Mouse (Mus musculus): Measurements from ENCODE around the gene Katnb1. TPM values are rescaled to one million over a fixed set of nuclear protein-coding genes. Genes with fewer than 3 reads are reported as not detected.

The Katnb1 gene
- total and polyA plus RNA-seq, 2 experiments from 2014 or later, result 48.4 to 63.3 TPM

DNA sequence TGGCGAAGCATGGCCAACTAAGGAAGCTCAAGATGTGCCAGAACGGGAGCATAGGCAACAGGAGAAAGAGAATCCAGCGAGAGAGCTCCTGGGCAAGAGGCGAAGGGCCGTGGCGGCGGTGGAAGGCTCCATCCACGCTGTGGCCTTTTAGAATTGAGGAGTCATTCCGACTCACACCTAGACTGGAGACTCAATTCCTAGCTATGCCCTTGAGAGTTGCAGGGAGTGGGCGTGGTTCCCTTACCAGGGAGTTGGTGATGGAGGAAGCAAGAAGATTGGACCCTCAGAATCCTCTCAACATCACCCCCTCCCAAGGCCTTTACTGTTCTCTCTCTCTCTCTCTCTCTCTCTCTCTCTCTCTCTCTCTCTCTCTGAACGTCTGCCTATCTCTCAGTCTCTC, 664 bp downstream of the Katnb1 start:
- peaks cover 8% of the 10 kb centered on the region; the same call in 1 of the 2 replicates for H3K4me1 ChIP-seq (ENCODE audit: insufficient read depth, low read length)
- no peak for ATAC-seq
- H3K36me3 ChIP-seq (ENCODE audit: insufficient read depth, low read length), result peaks cover 20% of the 10 kb centered on the region
- WGBS, result 8% methylated on average over 11 of the region's 11 CpGs
- peak; percentile 14 for DNase-seq (ENCODE audit: low spot score)
- H3K4me3 ChIP-seq (ENCODE audit: low read length), result peak overlapping the region; percentile 78
- H3K27me3 ChIP-seq (ENCODE audit: insufficient read depth, low read length), result no peaks in the 10 kb centered on the region
- no peaks in the 10 kb centered on the region for H3K9me3 ChIP-seq (ENCODE audit: low read length)
- H3K27ac ChIP-seq, result peak overlapping the region; percentile 83
- H3K9ac ChIP-seq (replicated peaks; ENCODE audit: low read length), result peak overlapping the region; percentile 73
- TF ChIP-seq CTCF (IDR thresholded peaks at IDR 0.05; ENCODE audit: low read depth), result no peak
- peak overlapping the region; percentile 91 for H3K4me2 ChIP-seq (ENCODE audit: low read depth, low read length)

- ATAC-seq (no peak), DNase-seq (ENCODE audit: low spot score) (no peak)
- no peak overlapping the region for H3K4me3 ChIP-seq (ENCODE audit: low read length)
- H3K4me2 ChIP-seq (ENCODE audit: low read depth, low read length), result no peak overlapping the region
- H3K9me3 ChIP-seq (ENCODE audit: low read length), result no peaks in the 10 kb centered on the region
- WGBS, result 88% methylated on average over 4 of the region's 4 CpGs
- peaks cover 8% of the 10 kb centered on the region; the same call in 1 of the 2 replicates for H3K4me1 ChIP-seq (ENCODE audit: insufficient read depth, low read length)
- no peak overlapping the region for H3K9ac ChIP-seq (replicated peaks; ENCODE audit: low read length)
- H3K27me3 ChIP-seq (ENCODE audit: insufficient read depth, low read length), result no peaks in the 10 kb centered on the region
- TF ChIP-seq CTCF (IDR thresholded peaks at IDR 0.05; ENCODE audit: low read depth), result no peak
- H3K27ac ChIP-seq, result no peak overlapping the region
- H3K36me3 ChIP-seq (ENCODE audit: insufficient read depth, low read length), result peaks cover 41% of the 10 kb centered on the region
Observed at GRCm38 (mm10) chr8:95084261-95084660, 3.3 kb downstream of the Katnb1 start.

GRCm38 (mm10) chr8:95084744-95085431, 3.9 kb downstream of the Katnb1 start:
- WGBS, result 88% methylated on average over 10 of the region's 10 CpGs
- peaks cover 8% of the 10 kb centered on the region; the same call in 1 of the 2 replicates for H3K4me1 ChIP-seq (ENCODE audit: insufficient read depth, low read length)
- no peak for DNase-seq (ENCODE audit: low spot score)
- H3K4me2 ChIP-seq (ENCODE audit: low read depth, low read length), result no peak overlapping the region
- no peaks in the 10 kb centered on the region for H3K9me3 ChIP-seq (ENCODE audit: low read length)
- no peak for ATAC-seq
- H3K4me3 ChIP-seq (ENCODE audit: low read length), result no peak overlapping the region
- no peaks in the 10 kb centered on the region for H3K27me3 ChIP-seq (ENCODE audit: insufficient read depth, low read length)
- no peak overlapping the region for H3K27ac ChIP-seq
- TF ChIP-seq CTCF (IDR thresholded peaks at IDR 0.05; ENCODE audit: low read depth), result no peak
- H3K36me3 ChIP-seq (ENCODE audit: insufficient read depth, low read length), result peaks cover 46% of the 10 kb centered on the region
- no peak overlapping the region for H3K9ac ChIP-seq (replicated peaks; ENCODE audit: low read length)

GRCm38 (mm10) chr8:95085432-95086141, 4.6 kb downstream of the Katnb1 start:
- DNase-seq (ENCODE audit: low spot score), result no peak
- ATAC-seq, result no peak
- H3K27ac ChIP-seq, result no peak overlapping the region
- no peaks in the 10 kb centered on the region for H3K9me3 ChIP-seq (ENCODE audit: low read length)
- 83% methylated on average over 7 of the region's 7 CpGs for WGBS
- H3K9ac ChIP-seq (replicated peaks; ENCODE audit: low read length), result no peak overlapping the region
- H3K4me2 ChIP-seq (ENCODE audit: low read depth, low read length), result no peak overlapping the region
- H3K4me3 ChIP-seq (ENCODE audit: low read length), result no peak overlapping the region
- no peaks in the 10 kb centered on the region for H3K27me3 ChIP-seq (ENCODE audit: insufficient read depth, low read length)
- peaks cover 53% of the 10 kb centered on the region for H3K36me3 ChIP-seq (ENCODE audit: insufficient read depth, low read length)
- no peak for TF ChIP-seq CTCF (IDR thresholded peaks at IDR 0.05; ENCODE audit: low read depth)
- peaks cover 8% of the 10 kb centered on the region; the same call in 1 of the 2 replicates for H3K4me1 ChIP-seq (ENCODE audit: insufficient read depth, low read length)

DNA sequence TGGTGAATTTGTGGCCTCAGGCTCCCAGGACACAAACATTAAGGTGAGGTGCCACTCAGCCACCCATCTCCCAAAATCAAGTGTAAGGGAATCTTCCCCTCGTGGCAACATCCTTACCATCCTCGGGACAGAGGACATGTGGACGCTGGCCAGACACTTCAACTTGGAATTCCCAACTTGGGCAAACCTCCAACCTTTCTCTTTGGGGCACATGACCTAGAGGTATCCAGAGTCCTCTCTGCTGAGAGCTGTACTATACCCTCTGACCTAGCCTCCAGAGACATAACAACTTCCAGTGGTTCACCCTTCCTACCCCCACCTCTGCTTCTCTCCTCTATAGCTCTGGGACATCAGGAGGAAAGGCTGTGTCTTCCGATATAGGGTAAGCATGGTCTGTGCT, 12.6 kb downstream of the Katnb1 start:
- WGBS, result 91% methylated on average over 4 of the region's 4 CpGs
- no peaks in the 10 kb centered on the region for H3K4me1 ChIP-seq (ENCODE audit: insufficient read depth, low read length)
- no peak for ATAC-seq
- no peaks in the 10 kb centered on the region for H3K27me3 ChIP-seq (ENCODE audit: insufficient read depth, low read length)
- H3K9ac ChIP-seq (replicated peaks; ENCODE audit: low read length), result no peak overlapping the region
- H3K9me3 ChIP-seq (ENCODE audit: low read length), result no peaks in the 10 kb centered on the region
- H3K4me3 ChIP-seq (ENCODE audit: low read length), result no peak overlapping the region
- H3K27ac ChIP-seq, result no peak overlapping the region
- no peak overlapping the region for H3K4me2 ChIP-seq (ENCODE audit: low read depth, low read length)
- H3K36me3 ChIP-seq (ENCODE audit: insufficient read depth, low read length), result peaks cover 72% of the 10 kb centered on the region
- TF ChIP-seq CTCF (IDR thresholded peaks at IDR 0.05; ENCODE audit: low read depth), result no peak
- no peak for DNase-seq (ENCODE audit: low spot score)

DNA sequence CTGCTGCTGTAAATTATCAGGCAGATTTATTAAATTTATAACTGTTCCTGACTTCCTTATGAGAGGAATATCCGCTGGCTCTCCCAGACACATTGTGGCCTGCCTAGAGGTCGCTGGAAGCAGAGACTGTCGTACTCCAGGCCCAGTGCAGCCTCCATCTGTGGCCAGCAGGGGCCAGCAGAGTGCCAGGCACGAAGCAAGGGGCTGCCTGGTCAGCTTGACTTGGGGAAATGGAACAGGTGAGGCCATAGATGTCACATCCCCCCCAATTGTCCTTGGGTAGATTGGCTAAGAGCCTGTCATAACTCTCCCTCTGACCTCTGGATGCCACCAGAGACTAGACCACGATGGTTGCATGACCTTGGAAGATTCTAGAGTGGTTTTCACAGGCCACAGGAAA, 18.0 kb downstream of the Katnb1 start:
- no peak overlapping the region for H3K9ac ChIP-seq (replicated peaks; ENCODE audit: low read length)
- 18% methylated on average over 5 of the region's 5 CpGs for WGBS
- no peaks in the 10 kb centered on the region for H3K9me3 ChIP-seq (ENCODE audit: low read length)
- H3K4me2 ChIP-seq (ENCODE audit: low read depth, low read length), result no peak overlapping the region
- H3K27me3 ChIP-seq (ENCODE audit: insufficient read depth, low read length), result no peaks in the 10 kb centered on the region
- ATAC-seq, result peak; percentile 75
- peak; percentile 97 for TF ChIP-seq CTCF (IDR thresholded peaks at IDR 0.05; ENCODE audit: low read depth)
- DNase-seq (ENCODE audit: low spot score), result peak; percentile 83
- no peak overlapping the region for H3K27ac ChIP-seq
- H3K4me3 ChIP-seq (ENCODE audit: low read length), result no peak overlapping the region
- H3K4me1 ChIP-seq (ENCODE audit: insufficient read depth, low read length), result no peaks in the 10 kb centered on the region
- peaks cover 54% of the 10 kb centered on the region for H3K36me3 ChIP-seq (ENCODE audit: insufficient read depth, low read length)

DNA sequence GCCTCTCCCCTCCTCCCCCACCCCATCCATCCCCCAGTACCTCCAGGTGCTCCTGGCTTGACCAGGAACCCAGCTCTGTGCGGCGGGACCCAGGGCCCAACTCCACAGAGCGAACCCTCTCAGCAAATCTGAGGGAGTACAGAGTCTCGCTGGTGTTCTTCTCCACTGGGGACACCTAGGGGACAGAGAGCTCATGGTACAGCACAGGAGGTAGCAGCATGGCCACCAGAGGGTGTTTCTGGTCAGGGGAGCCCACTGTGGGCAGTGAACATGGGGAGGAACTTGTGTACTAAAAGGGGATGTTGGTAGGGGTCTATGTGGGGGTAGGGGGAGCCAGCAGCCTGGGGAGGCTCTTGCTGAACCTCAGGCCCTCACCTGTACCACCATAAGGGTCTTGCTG, 21.0 kb downstream of the Katnb1 start:
- peak; percentile 16 for DNase-seq (ENCODE audit: low spot score)
- peak; percentile 63 for TF ChIP-seq CTCF (IDR thresholded peaks at IDR 0.05; ENCODE audit: low read depth)

More for the DNA sequence above, 21.0 kb downstream of the Katnb1 start:
- Histone ChIP-seq H3K9me3 (ENCODE audit: low read length) (no peaks in the 10 kb centered on the region), H3K4me2 (ENCODE audit: low read depth, low read length) (no peak overlapping the region), H3K9ac (replicated peaks; ENCODE audit: low read length) (no peak overlapping the region), H3K36me3 (ENCODE audit: insufficient read depth, low read length) (peaks cover 50% of the 10 kb centered on the region), H3K27ac (no peak overlapping the region), H3K4me1 (ENCODE audit: insufficient read depth, low read length) (no peaks in the 10 kb centered on the region), H3K4me3 (ENCODE audit: low read length) (no peak overlapping the region), H3K27me3 (ENCODE audit: insufficient read depth, low read length) (no peaks in the 10 kb centered on the region)
- 86% methylated on average over 4 of the region's 4 CpGs for WGBS
- no peak for ATAC-seq
